Mouse (Mus musculus) ES-Bruce4 (cell line): ENCODE data around the gene D930048N14Rik. TPM values are rescaled to one million over a fixed set of nuclear protein-coding genes. Genes with fewer than 3 reads are reported as not detected.

Experiments
- H3K27ac ChIP-seq: 2 replicates; pipeline ENCODE4 v1.5.1; 2012; ENCODE audit warnings: low read length, inconsistent platforms; ENCODE audit not compliant: insufficient read depth
- H3K27me3 ChIP-seq: 2 replicates; pipeline ENCODE4 v1.6.1; 2012; ENCODE audit warnings: mild to moderate bottlenecking, low read length, inconsistent platforms; ENCODE audit not compliant: control insufficient read depth, poor library complexity, insufficient read depth, severe bottlenecking
- H3K36me3 ChIP-seq: 2 replicates; pipeline ENCODE4 v1.6.1; 2012; ENCODE audit warnings: inconsistent platforms, mild to moderate bottlenecking, low read length, moderate library complexity; ENCODE audit not compliant: control insufficient read depth, poor library complexity, insufficient read depth, severe bottlenecking
- H3K4me1 ChIP-seq: one replicate; pipeline ENCODE4 v1.8.1; 2011; ENCODE audit warnings: low read length; ENCODE audit not compliant: control insufficient read depth, insufficient read depth
- H3K4me3 ChIP-seq: 2 replicates; pipeline ENCODE4 v1.5.1; 2011; ENCODE audit warnings: low read depth, mild to moderate bottlenecking, low read length
- H3K9ac ChIP-seq: 2 replicates; pipeline ENCODE4 v1.6.1; 2012; ENCODE audit warnings: low read depth, mild to moderate bottlenecking, inconsistent platforms; ENCODE audit not compliant: poor library complexity, severe bottlenecking
- H3K9me3 ChIP-seq: replicated peaks from 2 replicates; pipeline ENCODE4 v1.6.1; 2012; ENCODE audit warnings: mild to moderate bottlenecking, low read length, inconsistent platforms; ENCODE audit not compliant: control insufficient read depth, poor library complexity, insufficient read depth, severe bottlenecking
- CTCF ChIP-seq: IDR thresholded peaks from one replicate; pipeline ENCODE4 v1.8.1; 2011; ENCODE audit warnings: low read depth, low read length
- EP300 ChIP-seq: IDR thresholded peaks from 2 replicates; pipeline ENCODE4 v1.6.1; 2011; ENCODE audit warnings: low read depth, low read length; ENCODE audit not compliant: insufficient read depth
- POLR2A ChIP-seq: IDR thresholded peaks from one replicate; pipeline ENCODE4 v1.8.1; 2011; ENCODE audit warnings: low read length; ENCODE audit not compliant: insufficient read depth
- polyA plus RNA-seq: library from polyadenylated mRNA; stranded (reverse); fragments of >200 nt; gene quantifications from 2 replicates; pipeline ENCODE4 v1.2.4, GENCODE M21; 2011; ENCODE audit warnings: low read depth; ENCODE audit not compliant: missing spikeins, insufficient read depth, insufficient read length

D930048N14Rik gene
- polyA plus RNA-seq, 1 experiment = 10.1 TPM

- Histone ChIP-seq H3K4me1 (no peaks in the 10 kb centered on the region), H3K9me3 (no peaks in the 10 kb centered on the region), H3K36me3 (peaks cover 18% of the 10 kb centered on the region), H3K4me3 (no peak overlapping the region), H3K9ac (no peak overlapping the region), H3K27me3 (no peaks in the 10 kb centered on the region), H3K27ac (no peak overlapping the region)
- TF ChIP-seq EP300 = no peak
- no peak for TF ChIP-seq CTCF
- TF ChIP-seq POLR2A = no peak
Observed at GRCm38 (mm10) chr11:51707080-51707479, 56.3 kb downstream of the D930048N14Rik start.

Other genes starting within 250 kb of the D930048N14Rik start
- gene Phykpl, start 66.2 kb upstream of the D930048N14Rik start, polyA plus RNA-seq = 8.1 and 10.5 TPM in 2 replicates
- gene Hnrnpab, start 44.1 kb upstream of the D930048N14Rik start, polyA plus RNA-seq = 609 and 639 TPM in 2 replicates
- gene Nhp2, start 31.2 kb upstream of the D930048N14Rik start, polyA plus RNA-seq = 202 and 205 TPM in 2 replicates
- 17.9 and 20.2 TPM in 2 replicates for gene Rmnd5b, start 15.1 kb upstream of the D930048N14Rik start, polyA plus RNA-seq
- gene N4bp3, start 112 bp upstream of the D930048N14Rik start, polyA plus RNA-seq = 18.5 and 19.9 TPM in 2 replicates
- 37.9 and 45.7 TPM in 2 replicates for gene 0610009B22Rik, start 37.9 kb downstream of the D930048N14Rik start, polyA plus RNA-seq
- gene Sec24a, start 112.7 kb downstream of the D930048N14Rik start, polyA plus RNA-seq = 50.2 and 50.5 TPM in 2 replicates
- gene Sar1b, start 112.7 kb downstream of the D930048N14Rik start, polyA plus RNA-seq = 38.8 and 39.5 TPM in 2 replicates
- gene Jade2, start 206.7 kb downstream of the D930048N14Rik start, polyA plus RNA-seq = 9.6 and 10.1 TPM in 2 replicates